Mouse (Mus musculus) lung, postnatal 25 days (tissue): ENCODE results near the gene Trim2.

Source experiments
- DNase-seq: peaks from one replicate; pipeline ENCODE4 v3.0.0; 2022; ENCODE audit warnings: low spot score

Trim2 gene

GRCm38 (mm10) chr3:84254520-84254878 lies 52.2 kb downstream of the Trim2 start:
- DNase-seq, result no peak

- DNase-seq, result no peak
These were observed 52.8 kb downstream of the Trim2 start for GRCm38 (mm10) chr3:84253655-84254519.

- no peak for DNase-seq
These were observed 53.7 kb downstream of the Trim2 start for GRCm38 (mm10) chr3:84252776-84253654.

GRCm38 (mm10) chr3:84251721-84252120 lies 55.0 kb downstream of the Trim2 start:
- DNase-seq, result no peak

GRCm38 (mm10) chr3:84250275-84250674 lies 56.4 kb downstream of the Trim2 start:
- DNase-seq, result no peak

- DNase-seq, result no peak
These were observed 58.9 kb downstream of the Trim2 start for GRCm38 (mm10) chr3:84247789-84248188.

GRCm38 (mm10) chr3:84246421-84246861 lies 60.2 kb downstream of the Trim2 start:
- DNase-seq, result no peak

- DNase-seq, result no peak
These were observed 63.6 kb downstream of the Trim2 start for GRCm38 (mm10) chr3:84243116-84243515.

GRCm38 (mm10) chr3:84242497-84242896 lies 64.2 kb downstream of the Trim2 start:
- DNase-seq, result no peak

- no peak for DNase-seq
These were observed 65.6 kb downstream of the Trim2 start for GRCm38 (mm10) chr3:84241098-84241497.

- DNase-seq, result peak; percentile 32
These were observed 71.0 kb downstream of the Trim2 start for GRCm38 (mm10) chr3:84235420-84236304.

GRCm38 (mm10) chr3:84234562-84234961 lies 72.1 kb downstream of the Trim2 start:
- no peak for DNase-seq

- DNase-seq, result no peak
These were observed 72.8 kb downstream of the Trim2 start for GRCm38 (mm10) chr3:84233663-84234415.

- no peak for DNase-seq
These were observed 74.4 kb downstream of the Trim2 start for GRCm38 (mm10) chr3:84232312-84232711.

GRCm38 (mm10) chr3:84230988-84231387 lies 75.7 kb downstream of the Trim2 start:
- DNase-seq, result peak; percentile 76

GRCm38 (mm10) chr3:84228911-84229310 lies 77.8 kb downstream of the Trim2 start:
- DNase-seq, result peak; percentile 73

GRCm38 (mm10) chr3:84228203-84228870 lies 78.3 kb downstream of the Trim2 start:
- DNase-seq, result peak; percentile 56

GRCm38 (mm10) chr3:84227628-84228027 lies 79.0 kb downstream of the Trim2 start:
- peak; percentile 11 for DNase-seq

- peak; percentile 18 for DNase-seq
These were observed 81.7 kb downstream of the Trim2 start for GRCm38 (mm10) chr3:84224982-84225381.

- peak; percentile 19 for DNase-seq
These were observed 85.9 kb downstream of the Trim2 start for GRCm38 (mm10) chr3:84220748-84221147.

- DNase-seq, result no peak
These were observed 86.4 kb downstream of the Trim2 start for GRCm38 (mm10) chr3:84220326-84220725.
